Mouse (Mus musculus) adrenal gland, adult 18-20 months (tissue): ENCODE results near the gene Mapkapk2. TPM values are rescaled to one million over a fixed set of nuclear protein-coding genes. Genes with fewer than 3 reads are reported as not detected.

ENCODE experiments used
- DNase-seq, 2 experiments: peaks; one replicate each; pipeline ENCODE4 v3.0.0; 2021 to 2022; ENCODE audit warnings: low spot score in 2 of 2
- total RNA-seq, 2 experiments: library from RNA; stranded (reverse); gene quantifications; 1 replicate in 1 of 2; 2 replicates in 1 of 2; pipeline ENCODE4 v1.2.3; 2021

Gene Mapkapk2
- total RNA-seq, 2 experiments from 2014 or later: 198 to 219 TPM

GRCm38 (mm10) chr1:131053656-131054055 lies 44.0 kb downstream of the Mapkapk2 start:
- no peak for DNase-seq

- DNase-seq: no peak
These were observed 44.4 kb downstream of the Mapkapk2 start for GRCm38 (mm10) chr1:131053239-131053638.

- DNase-seq: no peak
These were observed 46.6 kb downstream of the Mapkapk2 start for GRCm38 (mm10) chr1:131051073-131051472.

GRCm38 (mm10) chr1:131050617-131051016 lies 47.0 kb downstream of the Mapkapk2 start:
- DNase-seq: no peak

- no peak for DNase-seq
These were observed 47.6 kb downstream of the Mapkapk2 start for GRCm38 (mm10) chr1:131050011-131050410.

GRCm38 (mm10) chr1:131049361-131049806 lies 48.2 kb downstream of the Mapkapk2 start:
- DNase-seq: no peak

GRCm38 (mm10) chr1:131048946-131049345 lies 48.7 kb downstream of the Mapkapk2 start:
- no peak for DNase-seq

- DNase-seq: no peak
These were observed 49.3 kb downstream of the Mapkapk2 start for GRCm38 (mm10) chr1:131048121-131048863.

- no peak for DNase-seq
These were observed 51.0 kb downstream of the Mapkapk2 start for GRCm38 (mm10) chr1:131046607-131047006.

- DNase-seq: no peak
These were observed 51.8 kb downstream of the Mapkapk2 start for GRCm38 (mm10) chr1:131045723-131046355.

GRCm38 (mm10) chr1:131043636-131044035 lies 54.0 kb downstream of the Mapkapk2 start:
- DNase-seq: no peak

GRCm38 (mm10) chr1:131042721-131043120 lies 54.9 kb downstream of the Mapkapk2 start:
- DNase-seq: no peak

- no peak for DNase-seq
These were observed 55.4 kb downstream of the Mapkapk2 start for GRCm38 (mm10) chr1:131042263-131042662.

GRCm38 (mm10) chr1:131039479-131039878 lies 58.1 kb downstream of the Mapkapk2 start:
- DNase-seq: no peak

- no peak for DNase-seq
These were observed 59.1 kb downstream of the Mapkapk2 start for GRCm38 (mm10) chr1:131038415-131039017.

GRCm38 (mm10) chr1:131038001-131038400 lies 59.6 kb downstream of the Mapkapk2 start:
- DNase-seq: no peak

GRCm38 (mm10) chr1:131031267-131031666 lies 66.4 kb downstream of the Mapkapk2 start:
- DNase-seq: no peak

- no peak for DNase-seq
These were observed 67.4 kb downstream of the Mapkapk2 start for GRCm38 (mm10) chr1:131030261-131030660.

GRCm38 (mm10) chr1:131029215-131029614 lies 68.4 kb downstream of the Mapkapk2 start:
- DNase-seq: no peak

- DNase-seq: no peak
These were observed 71.8 kb downstream of the Mapkapk2 start for GRCm38 (mm10) chr1:131025843-131026190.

GRCm38 (mm10) chr1:131024900-131025842 lies 72.5 kb downstream of the Mapkapk2 start:
- DNase-seq: no peak
